Mouse (Mus musculus): Measurements from ENCODE around the gene Hsd3b7. TPM values are rescaled to one million over a fixed set of nuclear protein-coding genes. Genes with fewer than 3 reads are reported as not detected.

Gene Hsd3b7
- polyA plus RNA-seq, 1 experiment = 17.3 TPM

Other genes starting within 250 kb of the Hsd3b7 start
- not detected in 2 replicates for gene Tmem265, start 239.2 kb upstream of the Hsd3b7 start, polyA plus RNA-seq (2012; rRNA removed)
- 145 and 146 TPM in 2 replicates for gene Phkg2, start 227.3 kb upstream of the Hsd3b7 start, polyA plus RNA-seq (2012; rRNA removed)
- gene Ccdc189, start 212.0 kb upstream of the Hsd3b7 start, polyA plus RNA-seq (2012; rRNA removed) = 21.0 and 21.5 TPM in 2 replicates
- gene Rnf40, start 211.8 kb upstream of the Hsd3b7 start, polyA plus RNA-seq (2012; rRNA removed) = 49.4 and 54.0 TPM in 2 replicates
- 21.7 and 22.7 TPM in 2 replicates for gene Zfp629, start 184.8 kb upstream of the Hsd3b7 start, polyA plus RNA-seq (2012; rRNA removed)
- 23.3 and 25.7 TPM in 2 replicates for gene Bcl7c, start 91.7 kb upstream of the Hsd3b7 start, polyA plus RNA-seq (2012; rRNA removed)
- 6.0 and 6.4 TPM in 2 replicates for gene Ctf1, start 87.9 kb upstream of the Hsd3b7 start, polyA plus RNA-seq (2012; rRNA removed)
- not detected in 2 replicates for gene Ctf2, start 68.4 kb upstream of the Hsd3b7 start, polyA plus RNA-seq (2012; rRNA removed)
- 58.3 and 62.6 TPM in 2 replicates for gene Fbxl19, start 56.1 kb upstream of the Hsd3b7 start, polyA plus RNA-seq (2012; rRNA removed)
- 19.9 and 20.6 TPM in 2 replicates for gene Orai3, start 30.8 kb upstream of the Hsd3b7 start, polyA plus RNA-seq (2012; rRNA removed)
- gene Setd1a, start 23.9 kb upstream of the Hsd3b7 start, polyA plus RNA-seq (2012; rRNA removed) = 20.2 and 21.8 TPM in 2 replicates
- gene Gm49388, start 15.0 kb upstream of the Hsd3b7 start, polyA plus RNA-seq (2012; rRNA removed) = 0.06 TPM in 1 of 2 replicates, not detected in the other
- gene Stx4a, start 23.7 kb downstream of the Hsd3b7 start, polyA plus RNA-seq (2012; rRNA removed) = 121 and 127 TPM in 2 replicates
- gene Stx1b, start 23.9 kb downstream of the Hsd3b7 start, polyA plus RNA-seq (2012; rRNA removed) = 374 and 443 TPM in 2 replicates
- 16.0 TPM in 2 replicates for gene Zfp646, start 75.6 kb downstream of the Hsd3b7 start, polyA plus RNA-seq (2012; rRNA removed)
- gene Zfp668, start 76.2 kb downstream of the Hsd3b7 start, polyA plus RNA-seq (2012; rRNA removed) = 13.9 and 15.1 TPM in 2 replicates
- gene Prss53, start 90.4 kb downstream of the Hsd3b7 start, polyA plus RNA-seq (2012; rRNA removed) = 4.7 and 5.2 TPM in 2 replicates
- not detected in 2 replicates for gene Gm21974, start 94.8 kb downstream of the Hsd3b7 start, polyA plus RNA-seq (2012; rRNA removed)
- 54.6 and 68.7 TPM in 2 replicates for gene Vkorc1, start 95.0 kb downstream of the Hsd3b7 start, polyA plus RNA-seq (2012; rRNA removed)
- 50.4 and 51.0 TPM in 2 replicates for gene Bckdk, start 103.5 kb downstream of the Hsd3b7 start, polyA plus RNA-seq (2012; rRNA removed)
- 37.3 and 39.1 TPM in 2 replicates for gene Kat8, start 111.9 kb downstream of the Hsd3b7 start, polyA plus RNA-seq (2012; rRNA removed)
- gene Prss8, start 129.5 kb downstream of the Hsd3b7 start, polyA plus RNA-seq (2012; rRNA removed) = 0.36 and 0.86 TPM in 2 replicates
- gene Prss36, start 146.1 kb downstream of the Hsd3b7 start, polyA plus RNA-seq (2012; rRNA removed) = 14.0 and 15.0 TPM in 2 replicates
- gene Fus, start 166.9 kb downstream of the Hsd3b7 start, polyA plus RNA-seq (2012; rRNA removed) = 446 and 481 TPM in 2 replicates
- 7.5 and 10.1 TPM in 2 replicates for gene Pycard, start 193.3 kb downstream of the Hsd3b7 start, polyA plus RNA-seq (2012; rRNA removed)
- 2.5 and 2.8 TPM in 2 replicates for gene Trim72, start 203.3 kb downstream of the Hsd3b7 start, polyA plus RNA-seq (2012; rRNA removed)